Mouse (Mus musculus): Measurements from ENCODE around the gene Gcc2. TPM values are rescaled to one million over a fixed set of nuclear protein-coding genes. Genes with fewer than 3 reads are reported as not detected.
"Not testable (repeated sequence)": the region's sequence is repeated elsewhere in the genome, so short reads cannot be mapped to it uniquely, and the experiment has no call there.

The Gcc2 gene
- polyA plus RNA-seq, 1 experiment from 2014 or later: 57.4 TPM

- WGBS: 80% methylated on average over 6 of the region's 6 CpGs
- Histone ChIP-seq H3K9ac (no peak overlapping the region), H3K4me2 (replicated peaks) (no peak overlapping the region), H3K27ac (replicated peaks) (no peak overlapping the region), H3K4me3 (replicated peaks) (no peak overlapping the region), H3K4me1 (no peaks in the 10 kb centered on the region), H3K36me3 (no peaks in the 10 kb centered on the region), H3K9me3 (replicated peaks) (no peaks in the 10 kb centered on the region; the same call in none of the 2 replicates), H3K27me3 (no peaks in the 10 kb centered on the region)
- no peak for ATAC-seq (ENCODE audit: insufficient number of reproducible peaks, low FRiP score, low TSS enrichment, low read depth)
These were observed 34.6 kb upstream of the Gcc2 start for GRCm38 (mm10) chr10:58220726-58221125.

GRCm38 (mm10) chr10:58221571-58221970 lies 33.7 kb upstream of the Gcc2 start:
- not testable (repeated sequence) for H3K4me3 ChIP-seq (replicated peaks); H3K9ac ChIP-seq; H3K9me3 ChIP-seq (replicated peaks); H3K4me1 ChIP-seq; H3K27ac ChIP-seq (replicated peaks); H3K4me2 ChIP-seq (replicated peaks); H3K27me3 ChIP-seq; ATAC-seq (ENCODE audit: insufficient number of reproducible peaks, low FRiP score, low TSS enrichment, low read depth); H3K36me3 ChIP-seq
- WGBS: 90% methylated on average over 2 of the region's 2 CpGs

DNA sequence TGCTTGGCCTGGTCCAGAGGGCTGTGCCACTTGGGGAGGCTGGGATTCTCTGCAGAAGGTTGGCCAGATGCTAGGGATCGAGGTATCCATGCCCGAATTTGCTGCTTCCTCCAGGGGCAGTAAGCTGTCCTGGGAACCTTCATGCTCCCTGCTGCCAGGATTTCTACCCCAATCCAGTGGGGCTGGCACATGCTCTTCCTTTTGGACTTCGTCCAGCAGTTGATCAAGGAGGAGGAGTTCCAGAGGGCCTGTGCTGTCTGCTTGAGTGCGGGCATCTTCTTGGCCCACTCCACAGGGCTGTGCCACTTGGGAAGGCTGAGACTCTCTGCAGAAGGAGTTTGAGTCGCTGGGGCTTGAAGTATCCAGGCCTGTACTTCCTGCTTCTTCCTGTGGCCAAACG lies 32.1 kb upstream of the Gcc2 start:
- H3K27ac ChIP-seq (replicated peaks); H3K4me1 ChIP-seq; H3K4me2 ChIP-seq (replicated peaks); H3K9me3 ChIP-seq (replicated peaks); H3K9ac ChIP-seq; H3K27me3 ChIP-seq; ATAC-seq (ENCODE audit: insufficient number of reproducible peaks, low FRiP score, low TSS enrichment, low read depth); H3K4me3 ChIP-seq (replicated peaks); H3K36me3 ChIP-seq: not testable (repeated sequence)
- WGBS: 84% methylated on average over 4 of the region's 6 CpGs

GRCm38 (mm10) chr10:58223972-58224805 lies 31.1 kb upstream of the Gcc2 start:
- H3K36me3 ChIP-seq; H3K4me3 ChIP-seq (replicated peaks); H3K27me3 ChIP-seq; H3K4me1 ChIP-seq; H3K9me3 ChIP-seq (replicated peaks); H3K27ac ChIP-seq (replicated peaks); ATAC-seq (ENCODE audit: insufficient number of reproducible peaks, low FRiP score, low TSS enrichment, low read depth); H3K4me2 ChIP-seq (replicated peaks); H3K9ac ChIP-seq: not testable (repeated sequence)
- 83% methylated on average over 31 of the region's 31 CpGs for WGBS

GRCm38 (mm10) chr10:58224827-58225785 lies 30.2 kb upstream of the Gcc2 start, which contains the start of gene AW822073:
AW822073 (minus strand) TSS chr10:58224930.
- not testable (repeated sequence) for H3K36me3 ChIP-seq; H3K9me3 ChIP-seq (replicated peaks); H3K9ac ChIP-seq; H3K27ac ChIP-seq (replicated peaks); H3K27me3 ChIP-seq; ATAC-seq (ENCODE audit: insufficient number of reproducible peaks, low FRiP score, low TSS enrichment, low read depth); H3K4me2 ChIP-seq (replicated peaks); H3K4me3 ChIP-seq (replicated peaks); H3K4me1 ChIP-seq
- WGBS: 82% methylated on average over 18 of the region's 18 CpGs

GRCm38 (mm10) chr10:58226357-58226756 lies 28.9 kb upstream of the Gcc2 start:
- H3K4me3 ChIP-seq (replicated peaks); H3K9me3 ChIP-seq (replicated peaks); H3K4me2 ChIP-seq (replicated peaks); H3K36me3 ChIP-seq; H3K4me1 ChIP-seq; H3K27me3 ChIP-seq; ATAC-seq (ENCODE audit: insufficient number of reproducible peaks, low FRiP score, low TSS enrichment, low read depth); H3K27ac ChIP-seq (replicated peaks); H3K9ac ChIP-seq: not testable (repeated sequence)
- 77% methylated on average over 4 of the region's 4 CpGs for WGBS

GRCm38 (mm10) chr10:58227798-58228197 lies 27.5 kb upstream of the Gcc2 start:
- not testable (repeated sequence) for H3K36me3 ChIP-seq; H3K4me2 ChIP-seq (replicated peaks); H3K27ac ChIP-seq (replicated peaks); H3K4me3 ChIP-seq (replicated peaks); ATAC-seq (ENCODE audit: insufficient number of reproducible peaks, low FRiP score, low TSS enrichment, low read depth); H3K9ac ChIP-seq; H3K4me1 ChIP-seq; H3K27me3 ChIP-seq
- WGBS: 89% methylated on average over 3 of the region's 6 CpGs
- H3K9me3 ChIP-seq (replicated peaks): peaks cover 15% of the 10 kb centered on the region

DNA sequence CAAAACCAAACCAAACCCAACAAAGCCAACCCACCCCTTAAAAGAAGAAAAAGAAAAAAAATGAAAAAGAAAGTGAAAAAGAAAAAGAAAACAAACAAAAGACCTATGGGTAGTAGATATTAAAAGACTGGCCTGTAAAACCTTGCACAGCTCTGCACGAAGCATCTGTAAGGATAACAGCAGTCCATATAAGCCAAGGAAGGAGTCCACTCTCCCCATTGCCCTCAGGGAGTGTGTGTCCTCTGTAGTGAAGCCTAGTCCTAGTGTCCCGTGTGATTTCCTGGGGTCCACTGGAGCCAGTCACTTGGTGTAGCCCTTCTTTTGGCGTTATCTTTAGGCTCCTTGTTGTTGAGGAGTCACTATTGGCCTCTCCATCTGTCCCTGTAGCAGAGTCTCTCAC lies 25.3 kb upstream of the Gcc2 start:
- H3K9ac ChIP-seq; H3K4me3 ChIP-seq (replicated peaks); H3K4me1 ChIP-seq; ATAC-seq (ENCODE audit: insufficient number of reproducible peaks, low FRiP score, low TSS enrichment, low read depth); H3K36me3 ChIP-seq; H3K4me2 ChIP-seq (replicated peaks); H3K27ac ChIP-seq (replicated peaks); H3K27me3 ChIP-seq: not testable (repeated sequence)
- peaks cover 15% of the 10 kb centered on the region for H3K9me3 ChIP-seq (replicated peaks)
- 54% methylated on average over 3 of the region's 3 CpGs for WGBS

DNA sequence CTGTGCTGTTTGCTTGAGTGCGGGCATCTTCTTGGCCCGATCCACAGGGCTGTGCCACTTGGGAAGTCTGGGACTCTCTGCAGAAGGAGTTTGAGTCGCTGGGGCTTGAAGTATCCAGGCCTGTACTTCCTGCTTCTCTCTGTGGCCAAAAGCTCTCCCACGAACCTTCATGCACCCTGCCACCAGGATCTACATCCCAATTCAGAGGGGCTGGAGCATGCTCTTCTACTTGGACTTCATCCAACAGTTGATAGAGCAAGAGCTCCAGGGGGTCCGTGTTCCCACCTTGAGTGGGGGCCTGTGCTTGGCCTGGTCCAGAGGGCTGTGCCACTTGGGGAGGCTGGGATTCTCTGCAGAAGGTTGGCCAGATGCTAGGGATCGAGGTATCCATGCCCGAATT lies 24.2 kb upstream of the Gcc2 start:
- 80% methylated on average over 5 of the region's 7 CpGs for WGBS
- H3K4me1 ChIP-seq; H3K9ac ChIP-seq; H3K4me3 ChIP-seq (replicated peaks); H3K4me2 ChIP-seq (replicated peaks); H3K27me3 ChIP-seq; H3K36me3 ChIP-seq; H3K27ac ChIP-seq (replicated peaks): not testable (repeated sequence)
- H3K9me3 ChIP-seq (replicated peaks): peaks cover 15% of the 10 kb centered on the region
- peak; percentile 76 for ATAC-seq (ENCODE audit: insufficient number of reproducible peaks, low FRiP score, low TSS enrichment, low read depth)

- H3K27me3 ChIP-seq: not testable (repeated sequence)
- peak; percentile 87 for ATAC-seq (ENCODE audit: insufficient number of reproducible peaks, low FRiP score, low TSS enrichment, low read depth)
- WGBS: 87% methylated on average over 35 of the region's 35 CpGs
These were observed 23.3 kb upstream of the Gcc2 start for GRCm38 (mm10) chr10:58231779-58232640.

DNA sequence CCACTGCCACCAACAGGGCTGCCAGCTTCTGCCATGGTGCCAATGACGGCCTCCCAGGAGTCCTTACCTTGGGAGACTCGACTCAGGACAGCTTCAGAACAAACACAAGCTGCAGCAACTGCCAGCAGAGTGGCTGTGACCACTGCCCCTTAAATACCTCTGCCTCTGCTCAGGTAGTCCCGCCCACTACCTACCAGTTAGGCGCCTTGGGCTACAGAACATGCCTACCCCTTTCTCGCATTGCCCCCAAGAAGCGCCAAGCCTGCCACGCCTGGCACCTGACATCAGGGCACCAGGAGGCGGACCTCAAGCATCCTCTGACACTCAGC lies 22.7 kb upstream of the Gcc2 start, which contains the start of gene Duxf3:
TSS of gene Duxf3 (minus strand) at position 35 of the 329 bp plus-strand sequence.
- peak; percentile 53 for ATAC-seq (ENCODE audit: insufficient number of reproducible peaks, low FRiP score, low TSS enrichment, low read depth)
- H3K4me1 ChIP-seq; H3K27me3 ChIP-seq; H3K4me3 ChIP-seq (replicated peaks); H3K4me2 ChIP-seq (replicated peaks); H3K36me3 ChIP-seq; H3K27ac ChIP-seq (replicated peaks); H3K9ac ChIP-seq: not testable (repeated sequence)
- H3K9me3 ChIP-seq (replicated peaks): peaks cover 18% of the 10 kb centered on the region
- 83% methylated on average over 8 of the region's 8 CpGs for WGBS

More at GRCm38 (mm10) chr10:58231779-58232640, 23.3 kb upstream of the Gcc2 start:
- not testable (repeated sequence) for H3K4me2 ChIP-seq (replicated peaks); H3K36me3 ChIP-seq; H3K27ac ChIP-seq (replicated peaks); H3K4me3 ChIP-seq (replicated peaks); H3K4me1 ChIP-seq; H3K9ac ChIP-seq
- H3K9me3 ChIP-seq (replicated peaks): peaks cover 18% of the 10 kb centered on the region
